Mouse (Mus musculus) heart, postnatal 25 days (tissue): ENCODE results near the gene Vgll2. TPM values are rescaled to one million over a fixed set of nuclear protein-coding genes. Genes with fewer than 3 reads are reported as not detected.

Experiments
- DNase-seq: peaks from one replicate; pipeline ENCODE4 v3.0.0; 2022; ENCODE audit warnings: low spot score
- intact Hi-C: fragments of 180-260 bp; cut with DNase I; formaldehyde crosslinking; loops from one replicate; pipeline ENCODE4 v1.15.1; 2025
- microRNA-seq: library from miRNA; unstranded; fragments of <30 nt; microRNA quantifications from one replicate; pipeline ENCODE4 v1.2.0, GENCODE M21; 2022
- total RNA-seq, 2 experiments: library from RNA; stranded (reverse); gene quantifications; 2 replicates each; pipeline ENCODE4 v1.2.3; 2021

The Vgll2 gene
- total RNA-seq, 2 experiments from 2014 or later = not detected

DNA sequence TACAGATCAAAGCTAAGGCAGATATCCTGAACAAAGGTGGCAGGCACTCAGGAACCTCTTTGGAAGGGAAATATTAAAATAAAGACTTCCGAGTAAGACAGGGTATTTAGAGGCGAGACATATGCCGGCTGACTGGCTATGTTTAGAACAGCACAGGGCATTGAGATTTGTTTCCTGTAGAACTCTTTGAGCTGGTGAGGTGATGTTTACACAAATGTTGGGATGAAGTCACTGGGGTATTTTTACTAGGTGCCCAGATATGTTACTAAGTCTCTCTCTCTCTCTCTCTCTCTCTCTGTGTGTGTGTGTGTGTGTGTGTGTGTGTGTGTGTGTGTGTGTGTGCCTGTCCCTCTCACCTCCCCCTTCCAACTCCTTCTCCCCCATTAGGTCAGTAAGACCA is 26.0 kb downstream of the Vgll2 start:
- DNase-seq = no peak
- intact Hi-C loops = no loop called here

DNA sequence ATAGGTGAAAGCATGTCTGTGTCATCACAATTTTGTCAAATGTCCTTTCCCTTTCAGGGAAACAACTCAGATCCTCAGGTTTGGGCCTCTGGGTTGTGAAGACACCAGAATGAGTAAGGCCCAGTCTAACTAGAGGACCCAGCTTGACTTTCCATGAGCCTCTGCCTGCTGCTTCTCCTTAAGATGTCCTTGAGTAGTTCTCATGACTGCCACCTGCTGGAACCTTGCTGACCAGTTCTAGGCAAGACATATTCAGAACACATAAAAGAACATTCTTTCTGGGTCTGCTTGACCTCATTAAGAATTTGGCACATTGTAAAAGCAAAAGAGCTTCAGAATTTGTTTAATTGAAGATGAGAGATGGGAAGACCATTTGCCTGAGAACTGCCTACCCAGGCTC is 50.2 kb downstream of the Vgll2 start:
- no peak for DNase-seq
- intact Hi-C loops = loop anchor here (2.0 kb wide), 1 partner anchor 280 kb away; no protein-coding TSS in a partner anchor

Small RNAs within 50 kb of the gene (microRNA-seq; reads per million reads assigned to microRNA genes)
- gene Gm24084 = not detected

Other genes starting within 250 kb of the Vgll2 start
- not detected for gene Ros1, start 172.7 kb downstream of the Vgll2 start, total RNA-seq
- gene Dcbld1, start 211.1 kb downstream of the Vgll2 start, total RNA-seq = 1 to 10 TPM; 3.8 to 4.7 TPM